Mouse (Mus musculus): ENCODE results near the gene Tnni3k.

GRCm38 (mm10) chr3:154815606-154816005, 239.6 kb downstream of the Tnni3k start:
- TF ChIP-seq CTCF (IDR thresholded peaks at IDR 0.05; ENCODE audit: low read depth) = no peak
- no peak for TF ChIP-seq EP300 (optimal IDR thresholded peaks at IDR 0.05)

Data from stomach, postnatal 0 days (tissue).